Mouse (Mus musculus) forebrain, postnatal 0 days (tissue): ENCODE data around the gene Adamtsl2. TPM values are rescaled to one million over a fixed set of nuclear protein-coding genes. Genes with fewer than 3 reads are reported as not detected.

Source experiments
- ATAC-seq: fragments of 200-750 bp; cut with Nextera tagmentation; 2 replicates; pipeline ENCODE4 v1.8.0; 2017; ENCODE audit warnings: mild to moderate bottlenecking, moderate library complexity
- DNase-seq: peaks from one replicate; pipeline ENCODE4 v3.0.0-alpha.2; 2015
- H3K27ac ChIP-seq: fragments of 300-500 bp; sonication (generic); 2 replicates; pipeline ENCODE4 v1.5.1; 2014; ENCODE audit warnings: low read depth, mild to moderate bottlenecking, antibody characterized with exemption, low read length, moderate library complexity, mixed read lengths
- H3K27me3 ChIP-seq: fragments of 300-500 bp; sonication (generic); 2 replicates; pipeline ENCODE4 v1.6.1; 2014; ENCODE audit warnings: mild to moderate bottlenecking, low read length, mixed read lengths; ENCODE audit not compliant: insufficient read depth
- H3K36me3 ChIP-seq: fragments of 300-500 bp; sonication (generic); 2 replicates; pipeline ENCODE4 v1.6.1; 2014; ENCODE audit warnings: mild to moderate bottlenecking, moderate library complexity; ENCODE audit not compliant: insufficient read depth
- H3K4me1 ChIP-seq: fragments of 300-500 bp; sonication (generic); 2 replicates; pipeline ENCODE4 v1.6.1; 2014; ENCODE audit warnings: antibody characterized with exemption; ENCODE audit not compliant: insufficient read depth
- H3K4me2 ChIP-seq: fragments of 300-500 bp; sonication (generic); 2 replicates; pipeline ENCODE4 v1.6.1; 2014; ENCODE audit warnings: low read depth, mild to moderate bottlenecking, moderate library complexity
- H3K4me3 ChIP-seq: fragments of 300-500 bp; sonication (generic); 2 replicates; pipeline ENCODE4 v1.5.1; 2014; ENCODE audit warnings: low read depth, low read length, mixed read lengths
- H3K9ac ChIP-seq: fragments of 300-500 bp; sonication (generic); 2 replicates; pipeline ENCODE4 v1.6.1; 2014; ENCODE audit warnings: mild to moderate bottlenecking
- H3K9me3 ChIP-seq: fragments of 300-500 bp; sonication (generic); 2 replicates; pipeline ENCODE4 v1.6.1; 2016; ENCODE audit warnings: low read length
- CTCF ChIP-seq: sonication (generic); IDR thresholded peaks from 2 replicates; pipeline ENCODE4 v1.5.1; 2016; ENCODE audit warnings: antibody characterized with exemption, control low read depth, low read depth
- WGBS: fragments of 180-500 bp; shearing (Covaris S2); extraction: QIAGEN DNeasy Blood & Tissue Kit; methylation state at CpG from one replicate; pipeline ENCODE4 v1.1.7; 2014; 5-methylcytosine and 5-hydroxymethylcytosine counted together
- polyA plus RNA-seq: library from polyadenylated mRNA; unstranded; fragments of >200 nt; fragmentation: Nextera tagmentation; extraction: Ambion mirVana; gene quantifications from 2 replicates; pipeline ENCODE4 v1.2.1, GENCODE M21; 2015
- total RNA-seq: library from RNA; depleted of rRNA; stranded (reverse); fragments of >200 nt; gene quantifications from 2 replicates; pipeline ENCODE4 v1.2.3, GENCODE M21; 2014

The Adamtsl2 gene
- total and polyA plus RNA-seq, 2 experiments from 2014 or later: 12.7 to 24.5 TPM

- no peaks in the 10 kb centered on the region for H3K36me3 ChIP-seq
- no peak overlapping the region for H3K4me3 ChIP-seq
- no peak for DNase-seq
- H3K9me3 ChIP-seq: no peaks in the 10 kb centered on the region
- no peak overlapping the region for H3K9ac ChIP-seq
- no peak overlapping the region for H3K27ac ChIP-seq
- TF ChIP-seq CTCF: no peak
- H3K4me1 ChIP-seq: no peaks in the 10 kb centered on the region; the same call in 1 of the 2 replicates
- 81% methylated on average over 4 of the region's 4 CpGs for WGBS
- no peak for ATAC-seq
- no peak overlapping the region for H3K4me2 ChIP-seq
- H3K27me3 ChIP-seq: no peaks in the 10 kb centered on the region
These were observed 5.8 kb upstream of the Adamtsl2 start for GRCm38 (mm10) chr2:27073407-27073806.

- Histone ChIP-seq H3K9me3 (no peaks in the 10 kb centered on the region), H3K4me2 (no peak overlapping the region), H3K36me3 (no peaks in the 10 kb centered on the region), H3K27ac (no peak overlapping the region), H3K9ac (no peak overlapping the region), H3K27me3 (no peaks in the 10 kb centered on the region), H3K4me3 (no peak overlapping the region), H3K4me1 (peaks cover 7% of the 10 kb centered on the region)
- TF ChIP-seq CTCF: no peak
- ATAC-seq (no peak), DNase-seq (no peak)
- WGBS: 78% methylated on average over 4 of the region's 4 CpGs
These were observed 4.4 kb upstream of the Adamtsl2 start for GRCm38 (mm10) chr2:27074804-27075203.

- peak; percentile 61 for TF ChIP-seq CTCF
- ATAC-seq (no peak), DNase-seq (no peak)
- WGBS: 65% methylated on average over 3 of the region's 3 CpGs
- H3K4me2 ChIP-seq: no peak overlapping the region
- H3K4me3 ChIP-seq: no peak overlapping the region
- no peak overlapping the region for H3K27ac ChIP-seq
- no peaks in the 10 kb centered on the region for H3K27me3 ChIP-seq
- no peaks in the 10 kb centered on the region for H3K9me3 ChIP-seq
- H3K9ac ChIP-seq: no peak overlapping the region
- no peaks in the 10 kb centered on the region for H3K36me3 ChIP-seq
- peaks cover 12% of the 10 kb centered on the region for H3K4me1 ChIP-seq
These were observed 3.7 kb upstream of the Adamtsl2 start for GRCm38 (mm10) chr2:27075485-27075884.

GRCm38 (mm10) chr2:27077655-27078244 lies 1.4 kb upstream of the Adamtsl2 start:
- H3K36me3 ChIP-seq: no peaks in the 10 kb centered on the region

GRCm38 (mm10) chr2:27078312-27078711 lies 867 bp upstream of the Adamtsl2 start:
- no peak overlapping the region for H3K9ac ChIP-seq
- DNase-seq (no peak), ATAC-seq (no peak)
- no peaks in the 10 kb centered on the region for H3K9me3 ChIP-seq
- H3K4me1 ChIP-seq: peaks cover 12% of the 10 kb centered on the region
- no peaks in the 10 kb centered on the region for H3K27me3 ChIP-seq
- H3K27ac ChIP-seq: no peak overlapping the region
- H3K4me3 ChIP-seq: no peak overlapping the region
- 19% methylated on average over 2 of the region's 2 CpGs for WGBS
- H3K4me2 ChIP-seq: no peak overlapping the region
- no peaks in the 10 kb centered on the region for H3K36me3 ChIP-seq
- TF ChIP-seq CTCF: no peak

More at GRCm38 (mm10) chr2:27077655-27078244, 1.4 kb upstream of the Adamtsl2 start:
- H3K4me1 ChIP-seq: peaks cover 12% of the 10 kb centered on the region
- no peak overlapping the region for H3K27ac ChIP-seq
- peak; percentile 32; the same call in 1 of the 2 replicates for TF ChIP-seq CTCF
- no peaks in the 10 kb centered on the region for H3K9me3 ChIP-seq
- no peak overlapping the region for H3K4me2 ChIP-seq
- H3K27me3 ChIP-seq: no peaks in the 10 kb centered on the region
- ATAC-seq (0 out of 2 replicates have a peak, but pooled peaks have one; percentile 23), DNase-seq (peak; percentile 21)
- WGBS: 47% methylated on average over 10 of the region's 10 CpGs
- H3K9ac ChIP-seq: no peak overlapping the region
- H3K4me3 ChIP-seq: no peak overlapping the region

GRCm38 (mm10) chr2:27079649-27080048 lies 470 bp downstream of the Adamtsl2 start:
- H3K27ac ChIP-seq: 0 out of 2 replicates have a peak overlapping the region, but pooled peaks have one; percentile 21
- peaks cover 12% of the 10 kb centered on the region for H3K4me1 ChIP-seq
- no peak overlapping the region for H3K4me3 ChIP-seq
- no peak overlapping the region for H3K9ac ChIP-seq
- no peak overlapping the region for H3K4me2 ChIP-seq
- H3K36me3 ChIP-seq: no peaks in the 10 kb centered on the region
- no peaks in the 10 kb centered on the region for H3K27me3 ChIP-seq
- WGBS: 54% methylated on average over 2 of the region's 2 CpGs
- no peaks in the 10 kb centered on the region for H3K9me3 ChIP-seq
- DNase-seq (peak; percentile 40), ATAC-seq (peak; percentile 21; the same call in 1 of the 2 replicates)
- TF ChIP-seq CTCF: no peak

GRCm38 (mm10) chr2:27083761-27084475 lies 4.7 kb downstream of the Adamtsl2 start:
- no peak for TF ChIP-seq CTCF
- Histone ChIP-seq H3K4me1 (peaks cover 12% of the 10 kb centered on the region), H3K27me3 (no peaks in the 10 kb centered on the region), H3K4me3 (no peak overlapping the region), H3K27ac (no peak overlapping the region), H3K36me3 (no peaks in the 10 kb centered on the region), H3K9me3 (no peaks in the 10 kb centered on the region), H3K4me2 (no peak overlapping the region), H3K9ac (no peak overlapping the region)
- ATAC-seq: no peak
- DNase-seq: no peak
- 83% methylated on average over 12 of the region's 12 CpGs for WGBS
